Comparison of ENCODE assay signal across 8 mouse cellular contexts in genomic region chr1:136625019-136625895, GRCm38 (mm10). TPM values are rescaled to one million over a fixed set of nuclear protein-coding genes. Genes with fewer than 3 reads are reported as not detected.
A peak's percentile ranks its signal among the peaks of the same experiment; 100 is the strongest.
DNase-seq lines count a peak whose midpoint lies in the region; ATAC-seq and TF ChIP-seq lines count a peak whose summit lies in the region.

No protein-coding gene starts in this region.

- TF ChIP-seq POLR2A in thymus, adult 2 months (IDR thresholded peaks at IDR 0.05; ENCODE audit: control insufficient read depth, extremely low read depth, insufficient read depth, low read length, poor library complexity) = no peak

- under 1% methylated on average over 85 of the region's 92 CpGs for WGBS in heart, embryonic 13.5 days
- 2% methylated on average over 88 of the region's 92 CpGs for WGBS in liver, embryonic 15.5 days (ENCODE audit: insufficient replicate concordance)
- WGBS in neural tube, embryonic 11.5 days = 3% methylated on average over 45 of the region's 92 CpGs
- WGBS in thymus, adult 2 months = 2% methylated on average over 92 of the region's 92 CpGs

- H3K9ac ChIP-seq in heart, embryonic 13.5 days = peak overlapping the region; percentile 96
- H3K9ac ChIP-seq in liver, embryonic 15.5 days = peak overlapping the region; percentile 87
- peak overlapping the region; percentile 98 for H3K9ac ChIP-seq in neural tube, embryonic 11.5 days (ENCODE audit: low read length)

- 0 out of 2 replicates have a peak, but pooled peaks have one; percentile 32 for ATAC-seq in erythroid progenitor cell, adult 5-6 weeks (replicated peaks; ENCODE audit: low FRiP score, poor library complexity, severe bottlenecking)
- ATAC-seq in heart, embryonic 13.5 days (ENCODE audit: extremely low read depth, insufficient number of reproducible peaks, low FRiP score, low TSS enrichment) = no peak; the same call in none of the 2 replicates
- ATAC-seq in liver, embryonic 15.5 days (ENCODE audit: insufficient read depth) = peak; percentile 69
- ATAC-seq in neural tube, embryonic 11.5 days (ENCODE audit: insufficient read depth, low FRiP score, low TSS enrichment) = peak; percentile 65

- H3K9me3 ChIP-seq in heart, embryonic 13.5 days = no peaks in the 10 kb centered on the region
- H3K9me3 ChIP-seq in liver, embryonic 15.5 days (replicated peaks) = no peaks in the 10 kb centered on the region
- no peaks in the 10 kb centered on the region for H3K9me3 ChIP-seq in neural tube, embryonic 11.5 days (ENCODE audit: control insufficient read depth, low read length)

- peaks cover 21% of the 10 kb centered on the region for H3K36me3 ChIP-seq in heart, embryonic 13.5 days
- H3K36me3 ChIP-seq in liver, embryonic 15.5 days (replicated peaks) = peaks cover 17% of the 10 kb centered on the region; the same call in 1 of the 2 replicates
- H3K36me3 ChIP-seq in neural tube, embryonic 11.5 days (ENCODE audit: control insufficient read depth, insufficient read depth, low read length) = peaks cover 15% of the 10 kb centered on the region; the same call in 1 of the 2 replicates
- 0 out of 2 replicates have a peak, but pooled peaks cover 6% of the 10 kb centered on the region for H3K36me3 ChIP-seq in thymus, adult 2 months (ENCODE audit: control insufficient read depth, insufficient read depth, low read length)

- peak overlapping the region; percentile 95 for H3K4me2 ChIP-seq in heart, embryonic 13.5 days
- H3K4me2 ChIP-seq in liver, embryonic 15.5 days = peak overlapping the region; percentile 95
- peak overlapping the region; percentile 90 for H3K4me2 ChIP-seq in neural tube, embryonic 11.5 days (ENCODE audit: low read depth)

- peaks cover 39% of the 10 kb centered on the region for H3K4me1 ChIP-seq in heart, embryonic 13.5 days
- H3K4me1 ChIP-seq in liver, embryonic 15.5 days (replicated peaks) = peaks cover 33% of the 10 kb centered on the region
- peaks cover 19% of the 10 kb centered on the region for H3K4me1 ChIP-seq in neural tube, embryonic 11.5 days (ENCODE audit: control insufficient read depth, insufficient read depth, low read length)
- H3K4me1 ChIP-seq in thymus, adult 2 months (replicated peaks; ENCODE audit: control insufficient read depth, insufficient read depth, low read length) = peaks cover 10% of the 10 kb centered on the region

- H3K27ac ChIP-seq in heart, embryonic 13.5 days (replicated peaks) = peak overlapping the region; percentile 92
- H3K27ac ChIP-seq in liver, embryonic 15.5 days (replicated peaks) = peak overlapping the region; percentile 74
- peak overlapping the region; percentile 86 for H3K27ac ChIP-seq in neural tube, embryonic 11.5 days (ENCODE audit: low read depth, low read length)
- no peak overlapping the region for H3K27ac ChIP-seq in thymus, adult 2 months (ENCODE audit: control insufficient read depth, insufficient read depth, low read length)

- H3K27me3 ChIP-seq in heart, embryonic 13.5 days (replicated peaks) = no peaks in the 10 kb centered on the region
- H3K27me3 ChIP-seq in liver, embryonic 15.5 days = no peaks in the 10 kb centered on the region
- no peaks in the 10 kb centered on the region for H3K27me3 ChIP-seq in neural tube, embryonic 11.5 days (ENCODE audit: control insufficient read depth, insufficient read depth, low read length)
- H3K27me3 ChIP-seq in thymus, adult 2 months (ENCODE audit: control insufficient read depth, insufficient read depth, low read length) = no peaks in the 10 kb centered on the region

- peak; percentile 28 to 32 for DNase-seq in CD8-positive naive resting alpha-beta T cell, adult 2 months (ENCODE audit: low read depth in 2 of 2, low spot score in 2 of 2)
- peak; percentile 18 for DNase-seq in brain, embryonic 18.5 days (ENCODE audit: low read depth, low spot score)
- DNase-seq in kidney, postnatal 10 days = peak; percentile 78
- DNase-seq in neural tube, embryonic 11.5 days (ENCODE audit: low spot score) = peak; percentile 53
- peak; percentile 56 for DNase-seq in thymus, adult 2 months

- peak overlapping the region; percentile 95 for H3K4me3 ChIP-seq in heart, embryonic 13.5 days
- H3K4me3 ChIP-seq in liver, embryonic 15.5 days (replicated peaks) = peak overlapping the region; percentile 92
- peak overlapping the region; percentile 93 for H3K4me3 ChIP-seq in neural tube, embryonic 11.5 days (ENCODE audit: low read depth, low read length)
- peak overlapping the region; percentile 74 for H3K4me3 ChIP-seq in thymus, adult 2 months (ENCODE audit: control insufficient read depth, insufficient read depth, low read length)

- no peak for TF ChIP-seq CTCF in thymus, adult 2 months (IDR thresholded peaks at IDR 0.05; ENCODE audit: borderline replicate concordance, control insufficient read depth, extremely low read depth, insufficient read depth, low read length, poor library complexity)

RNA-seq across cellular contexts. Expression of gene Zfp281, which starts 0.6 kb away (rescaled TPM):
- total RNA-seq in erythroid progenitor cell, adult 5-6 weeks (2015; ENCODE audit: low replicate concordance) = 5.0 and 7.2 TPM in 2 replicates
- 4.1 and 5.6 TPM in 2 replicates for total RNA-seq in erythroid progenitor cell, adult 5-6 weeks (2017; ENCODE audit: low replicate concordance)
- polyA plus RNA-seq in heart, embryonic 13.5 days (2015; fragmentation: Nextera tagmentation; extraction: Ambion mirVana) = 12.4 TPM in 2 replicates
- polyA plus RNA-seq in liver, embryonic 15.5 days (2015; fragmentation: Nextera tagmentation; extraction: Ambion mirVana) = 6.0 and 6.6 TPM in 2 replicates
- polyA plus RNA-seq in neural tube, embryonic 11.5 days (2014; fragmentation: Nextera tagmentation; extraction: Ambion mirVana) = 40.0 and 40.6 TPM in 2 replicates
- 6.2 TPM in 2 replicates for polyA plus RNA-seq in thymus, adult 2 months (2012; rRNA removed)

Comparison
In these comparisons a context has a peak if more than half of its experiments do, and no peak if none do; other contexts are left out.
1. DNase-seq: peak in every context shown above with its lines; median percentile 78 in kidney, postnatal 10 days; 56 in thymus, adult 2 months; 53 in neural tube, embryonic 11.5 days; 30 in CD8-positive naive resting alpha-beta T cell, adult 2 months; 18 in brain, embryonic 18.5 days.